Comparison of ENCODE assay signal across 1 mouse cellular context in genomic region chr6:129275220-129275619, GRCm38 (mm10).
TF ChIP-seq lines count a peak whose summit lies in the region.

Cd69 (minus strand) TSS chr6:129275436.

TF ChIP-seq in CH12.LX, 34 proteins besides CTCF, POLR2A, EP300 and RAD21 (continued from another document):
- peak; percentile 80 for TF ChIP-seq SIN3A (IDR thresholded peaks at IDR 0.05; ENCODE audit: low read length)
